Mouse (Mus musculus): ENCODE data around the gene Kmt5a. TPM values are rescaled to one million over a fixed set of nuclear protein-coding genes. Genes with fewer than 3 reads are reported as not detected.

Gene Kmt5a
- polyA plus RNA-seq, 1 experiment: 369 TPM

GRCm38 (mm10) chr5:124462297-124463025, 22.7 kb downstream of the Kmt5a start:
- no peak for TF ChIP-seq GATA1 (IDR thresholded peaks at IDR 0.05; ENCODE audit: low read length)

GRCm38 (mm10) chr5:124463462-124463861, 23.7 kb downstream of the Kmt5a start:
- no peak for TF ChIP-seq GATA1 (IDR thresholded peaks at IDR 0.05; ENCODE audit: low read length)

DNA sequence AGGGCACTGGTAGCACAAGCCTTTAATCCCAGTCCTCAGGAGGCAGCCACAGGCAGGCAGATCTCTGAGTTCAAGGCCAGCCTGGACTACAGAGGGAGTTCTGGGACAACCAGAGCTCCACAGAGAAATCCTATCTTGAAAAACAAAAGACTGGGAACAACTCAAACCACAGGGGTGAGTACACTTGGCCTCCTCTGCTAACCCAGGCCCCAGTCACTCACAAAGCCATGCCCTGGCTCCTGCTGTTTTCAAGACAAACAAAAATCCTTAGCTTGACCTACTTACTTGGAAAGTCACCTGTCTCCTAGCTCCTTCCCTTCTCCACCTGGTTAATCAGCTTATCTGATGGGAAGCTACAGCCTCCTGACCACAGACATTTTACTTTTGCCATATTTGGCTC, 25.2 kb downstream of the Kmt5a start:
- TF ChIP-seq GATA1 (IDR thresholded peaks at IDR 0.05; ENCODE audit: low read length): no peak

DNA sequence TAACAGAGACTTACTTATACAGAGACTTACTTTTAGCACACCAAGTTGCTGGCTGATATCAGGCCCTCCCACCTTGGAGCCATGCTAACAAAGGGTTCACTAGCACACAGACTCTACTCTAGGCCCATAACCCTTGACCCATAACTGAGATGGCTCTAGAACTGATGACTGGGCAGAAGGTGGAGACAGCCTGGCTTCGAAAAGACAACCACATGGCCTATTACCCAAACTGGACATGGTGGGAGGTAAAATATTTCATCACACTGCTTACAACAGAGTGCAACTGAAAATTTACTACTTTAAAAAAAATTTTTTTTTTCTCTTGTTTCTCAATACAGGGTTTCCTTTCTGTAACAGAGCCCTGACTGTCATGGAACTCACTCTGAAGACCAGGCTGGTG, 28.0 kb downstream of the Kmt5a start:
- no peak for TF ChIP-seq GATA1 (IDR thresholded peaks at IDR 0.05; ENCODE audit: low read length)

DNA sequence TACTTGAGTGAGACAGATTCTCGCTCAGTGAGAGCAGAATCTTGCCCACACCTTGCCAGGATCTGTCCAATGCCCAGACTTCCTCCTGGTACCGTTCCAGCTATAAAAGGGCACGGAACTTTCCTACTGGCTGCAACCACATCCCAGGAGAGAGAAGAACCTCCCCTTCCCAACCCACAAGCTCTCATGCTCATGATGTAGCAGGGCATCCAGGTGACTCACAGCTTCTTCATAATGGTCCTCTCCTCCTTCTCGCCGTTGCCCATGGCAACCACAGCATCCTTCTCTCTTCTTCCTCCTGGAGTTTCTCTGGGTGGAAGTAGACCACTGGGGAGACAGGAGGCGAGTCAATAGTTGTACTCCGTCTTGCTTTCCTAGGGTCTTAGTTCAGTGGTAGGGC, 28.6 kb downstream of the Kmt5a start:
- TF ChIP-seq GATA1 (IDR thresholded peaks at IDR 0.05; ENCODE audit: low read length): no peak

DNA sequence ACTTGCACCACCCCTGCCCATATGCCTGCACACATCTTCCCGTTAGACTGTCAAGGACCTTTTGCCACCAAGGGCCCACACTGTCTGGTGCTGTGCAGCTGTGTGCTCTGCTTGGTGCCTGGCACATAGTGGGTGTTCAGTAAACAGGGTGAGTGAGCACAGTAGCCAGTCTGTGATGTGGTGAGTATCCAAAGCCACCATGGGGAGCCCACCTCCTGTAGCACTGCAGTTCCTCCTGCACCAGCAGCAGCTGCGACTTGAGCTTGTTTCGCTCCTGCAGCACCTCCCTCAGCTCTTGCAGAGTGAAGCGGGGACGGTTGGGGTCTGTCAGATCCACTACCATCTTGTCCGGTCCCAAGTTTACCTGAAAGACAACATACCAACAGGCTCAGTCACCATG, 29.8 kb downstream of the Kmt5a start:
- no peak for TF ChIP-seq GATA1 (IDR thresholded peaks at IDR 0.05; ENCODE audit: low read length)

DNA sequence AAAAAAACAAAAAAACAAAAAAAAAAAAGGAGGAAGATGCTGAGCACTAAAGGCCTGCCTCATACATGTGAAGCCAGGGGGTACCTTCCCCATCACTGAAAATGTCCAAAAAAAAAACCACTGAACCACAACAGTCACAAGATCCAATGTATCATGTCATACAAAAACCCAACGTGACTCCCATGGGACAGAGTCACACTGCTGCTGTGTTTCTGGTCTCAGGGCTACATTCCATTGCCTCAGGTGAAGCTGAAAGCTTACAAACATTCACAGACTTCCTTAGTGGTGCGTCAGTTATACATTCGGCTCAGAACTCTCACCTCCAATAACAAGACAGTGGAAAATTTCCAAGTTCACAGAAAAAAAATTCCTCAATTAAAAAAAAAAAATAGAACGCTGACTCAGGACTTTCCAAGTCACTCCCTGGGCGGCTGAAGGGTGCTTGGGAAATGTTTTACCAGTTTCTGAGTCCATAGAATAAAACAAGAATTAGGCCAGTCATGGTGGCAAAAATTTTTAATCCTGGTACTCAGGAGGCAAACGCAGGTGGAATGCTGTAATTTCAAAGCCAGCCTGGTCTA, 31.0 kb downstream of the Kmt5a start:
- TF ChIP-seq GATA1 (IDR thresholded peaks at IDR 0.05; ENCODE audit: low read length): no peak

GRCm38 (mm10) chr5:124478873-124479204, 39.1 kb downstream of the Kmt5a start:
- TF ChIP-seq GATA1 (IDR thresholded peaks at IDR 0.05; ENCODE audit: low read length): no peak

- no peak for TF ChIP-seq GATA1 (IDR thresholded peaks at IDR 0.05; ENCODE audit: low read length)
These were observed 40.4 kb downstream of the Kmt5a start for GRCm38 (mm10) chr5:124480119-124480518.

- no peak for TF ChIP-seq GATA1 (IDR thresholded peaks at IDR 0.05; ENCODE audit: low read length)
These were observed 42.0 kb downstream of the Kmt5a start for GRCm38 (mm10) chr5:124481714-124482113.

- TF ChIP-seq GATA1 (IDR thresholded peaks at IDR 0.05; ENCODE audit: low read length): no peak
These were observed 42.8 kb downstream of the Kmt5a start for GRCm38 (mm10) chr5:124482436-124482965.

- TF ChIP-seq GATA1 (IDR thresholded peaks at IDR 0.05; ENCODE audit: low read length): no peak
These were observed 43.4 kb downstream of the Kmt5a start, which contains the start of gene Snrnp35 for GRCm38 (mm10) chr5:124482966-124483654. Snrnp35 (plus strand) TSS chr5:124483134.

DNA sequence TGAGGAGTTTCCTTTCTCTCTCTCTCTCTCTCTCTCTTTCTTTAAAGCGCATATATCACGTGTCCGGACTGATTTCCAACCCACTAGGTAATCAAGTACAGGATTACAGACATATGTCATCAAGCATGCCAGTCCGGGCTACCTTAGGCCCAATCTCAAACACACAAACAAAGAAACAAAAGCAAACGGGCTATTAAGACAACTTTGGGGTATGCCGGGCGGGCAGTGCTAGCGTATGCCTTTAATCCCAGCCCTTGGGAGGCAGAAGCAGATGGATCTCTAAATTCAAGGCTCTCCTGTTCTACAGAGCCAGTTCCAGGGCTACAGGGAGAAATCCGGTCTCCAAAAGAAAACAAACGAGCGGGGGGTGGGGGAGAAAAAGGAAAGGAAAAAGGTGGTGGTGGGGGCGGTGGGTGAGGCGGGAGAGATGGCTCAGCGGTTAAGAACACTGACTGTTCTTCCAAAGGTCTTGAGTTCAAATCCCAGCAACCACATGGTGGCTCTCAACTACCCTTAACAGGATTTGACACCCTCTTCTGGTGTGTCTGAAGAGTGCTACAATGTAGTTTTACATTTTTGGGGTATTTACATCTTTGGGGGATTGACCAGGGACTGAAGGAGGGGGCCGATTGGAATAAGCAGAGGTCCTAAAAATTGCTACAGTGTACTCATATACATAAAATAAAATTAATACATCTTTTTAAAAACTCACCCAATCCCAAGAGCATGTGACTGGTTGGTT, 44.1 kb downstream of the Kmt5a start:
- TF ChIP-seq GATA1 (IDR thresholded peaks at IDR 0.05; ENCODE audit: low read length): no peak

DNA sequence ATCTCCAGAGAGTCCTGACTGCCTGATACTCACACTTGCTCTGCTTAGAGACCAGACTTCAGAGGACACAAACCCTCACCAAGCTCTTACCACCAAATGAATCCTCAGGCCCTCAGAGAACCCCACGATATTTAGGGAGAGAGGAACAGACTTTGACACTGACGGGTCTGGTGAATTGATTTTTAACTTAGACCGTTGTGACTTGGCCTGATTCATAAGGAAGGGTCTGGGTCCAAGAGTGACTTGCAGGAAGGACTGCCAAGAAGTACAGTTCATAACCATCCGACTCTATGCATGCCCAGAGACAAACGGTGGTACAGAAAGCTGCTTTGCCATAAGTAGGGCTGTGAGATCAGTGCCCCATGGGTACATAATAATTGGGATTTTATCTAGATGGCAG, 45.9 kb downstream of the Kmt5a start:
- no peak for TF ChIP-seq GATA1 (IDR thresholded peaks at IDR 0.05; ENCODE audit: low read length)

- TF ChIP-seq GATA1 (IDR thresholded peaks at IDR 0.05; ENCODE audit: low read length): no peak
These were observed 49.2 kb downstream of the Kmt5a start for GRCm38 (mm10) chr5:124488885-124489284.

DNA sequence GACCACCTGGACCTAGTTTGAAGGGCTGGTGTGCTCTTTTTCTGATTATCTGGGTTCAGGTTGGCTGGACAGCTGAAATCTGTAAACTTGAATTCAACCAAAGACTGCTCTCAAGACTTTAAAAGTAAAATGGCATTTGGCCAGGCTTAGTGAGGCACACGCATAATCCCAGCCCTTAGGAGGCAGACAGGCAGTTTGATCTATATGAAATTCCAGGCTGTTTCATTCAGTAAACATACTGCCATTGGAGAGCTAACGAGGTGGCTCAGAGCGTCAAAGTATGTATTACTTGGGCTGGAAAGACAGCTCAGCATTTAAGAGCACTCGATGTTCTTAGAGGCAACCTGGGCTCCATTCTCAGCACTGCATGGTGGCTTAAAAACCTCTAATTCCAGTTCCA, 52.0 kb downstream of the Kmt5a start:
- TF ChIP-seq GATA1 (IDR thresholded peaks at IDR 0.05; ENCODE audit: low read length): no peak
